Mouse (Mus musculus) megakaryocyte, adult 5-6 weeks (primary cell): ENCODE data around the gene Rgs8. TPM values are rescaled to one million over a fixed set of nuclear protein-coding genes. Genes with fewer than 3 reads are reported as not detected.

Experiments used
- ATAC-seq: 2 replicates; pipeline ENCODE4 v1.8.0; 2016; ENCODE audit warnings: mild to moderate bottlenecking, inconsistent platforms; ENCODE audit not compliant: poor library complexity, severe bottlenecking
- total RNA-seq, 2 experiments: library from RNA; stranded (forward) in 1 of 2; stranded (reverse) in 1 of 2; fragments of 153-499, 151-499 nt in 1 of 2; fragments of 221-1000, 200-1000 nt in 1 of 2; gene quantifications; 2 replicates each; pipeline versions ENCODE4 v1.2.3 to v1.2.4; 2015 to 2017

Gene Rgs8
- total RNA-seq, 2 experiments from 2014 or later: not detected

- ATAC-seq: no peak
Measured at GRCm38 (mm10) chr1:153702853-153703410, 50.1 kb downstream of the Rgs8 start.

- ATAC-seq: no peak
Measured at GRCm38 (mm10) chr1:153703445-153703991, 50.7 kb downstream of the Rgs8 start.

DNA sequence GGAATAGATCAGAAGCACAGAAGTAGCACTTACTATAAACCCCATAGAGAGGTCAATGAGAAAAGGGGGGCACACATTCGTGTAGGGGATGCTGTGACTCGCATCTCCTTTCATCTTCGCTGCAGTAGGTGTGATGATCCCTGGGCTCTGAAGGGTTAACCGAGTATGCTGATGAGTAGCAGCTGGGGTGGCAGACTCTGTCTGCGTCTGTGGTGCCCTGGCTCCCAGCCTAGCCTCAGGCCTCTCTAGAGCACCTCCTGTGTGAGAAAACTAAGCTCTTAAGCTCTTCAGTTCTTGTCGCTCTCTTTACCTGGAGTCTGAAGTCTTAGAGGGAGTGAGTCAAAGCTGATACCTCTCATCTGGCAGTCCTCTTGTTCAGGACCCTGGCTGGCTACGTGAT lies 51.3 kb downstream of the Rgs8 start:
- ATAC-seq: no peak

DNA sequence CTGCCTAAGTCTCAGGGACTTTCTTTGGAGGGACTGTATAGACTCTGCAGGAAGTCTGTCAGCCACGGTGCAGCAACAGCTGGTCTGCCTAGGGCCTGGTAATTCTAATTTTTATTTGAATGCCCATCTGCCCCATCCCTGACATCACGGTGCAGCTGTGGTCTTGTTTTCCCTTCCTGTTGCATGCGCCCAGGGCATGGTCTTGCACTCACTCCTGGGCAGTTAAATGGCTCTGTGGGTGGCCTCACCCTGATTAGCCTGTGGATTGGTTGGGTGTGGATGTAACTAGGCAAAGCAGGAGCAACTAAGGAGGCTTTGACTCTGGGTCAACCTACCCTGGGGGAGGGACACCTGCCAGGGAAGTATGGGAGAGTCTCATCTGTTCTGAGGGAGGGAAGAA lies 52.2 kb downstream of the Rgs8 start:
- ATAC-seq: no peak

DNA sequence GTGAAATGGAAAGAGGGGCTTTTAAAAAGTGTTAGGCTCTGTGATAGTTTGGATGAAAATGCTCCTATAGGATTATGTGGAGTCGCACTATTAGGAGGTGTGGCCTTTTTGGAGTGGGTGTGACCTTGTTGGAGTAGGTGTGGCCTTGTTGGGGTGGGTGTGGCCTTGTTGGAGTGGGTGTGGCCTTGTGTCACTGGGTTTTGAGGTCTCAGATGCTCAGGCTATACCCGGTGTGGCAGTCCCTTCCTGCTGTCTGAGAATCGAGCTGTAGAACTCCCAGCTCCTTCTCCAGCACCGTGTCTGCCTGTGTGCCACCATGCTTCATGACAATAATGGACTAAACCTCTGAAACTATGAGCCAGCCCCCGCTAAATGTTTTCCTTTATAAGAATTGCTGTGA lies 55.8 kb downstream of the Rgs8 start:
- no peak for ATAC-seq

DNA sequence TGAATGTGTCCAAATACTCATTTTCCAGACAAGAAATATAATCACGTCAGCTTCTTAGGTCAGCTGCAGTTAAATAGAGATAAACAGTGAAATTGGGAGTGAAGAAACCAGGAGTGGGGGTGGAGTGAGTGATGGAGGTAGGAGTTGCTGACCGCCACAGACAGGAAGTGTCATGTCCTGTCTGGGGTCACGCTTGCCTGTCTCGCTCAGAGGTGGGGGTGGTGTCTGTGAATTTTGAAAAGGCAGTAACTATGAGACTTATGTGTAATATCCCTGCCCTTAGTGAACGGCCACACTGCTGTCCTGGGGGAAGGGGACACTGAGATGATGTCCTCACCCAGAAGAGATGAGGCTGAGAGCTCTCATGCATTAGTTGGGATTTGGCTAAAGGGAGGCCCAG lies 56.6 kb downstream of the Rgs8 start:
- peak; percentile 35; the same call in 1 of the 2 replicates for ATAC-seq

- ATAC-seq: no peak
Measured at GRCm38 (mm10) chr1:153711544-153712262, 58.9 kb downstream of the Rgs8 start.

DNA sequence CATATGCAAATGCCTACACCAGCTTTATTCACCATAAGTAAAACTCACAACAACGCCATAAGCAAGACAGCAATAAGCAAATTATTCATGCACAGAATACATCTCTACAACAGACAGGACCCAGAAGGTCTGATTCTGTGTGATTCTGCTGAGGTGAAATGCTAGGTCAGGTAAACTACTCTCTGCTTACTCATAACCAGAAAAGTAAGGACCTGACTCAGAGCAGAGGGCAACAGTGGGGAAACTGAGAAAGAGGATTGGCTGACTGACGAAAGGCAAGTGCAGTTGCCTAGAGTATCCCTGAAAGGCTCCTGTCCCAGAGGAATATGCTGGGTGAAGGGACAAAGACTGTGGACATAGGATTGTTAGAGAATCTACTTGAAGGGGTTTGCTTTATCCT lies 59.8 kb downstream of the Rgs8 start:
- no peak for ATAC-seq

- ATAC-seq: no peak
Measured at GRCm38 (mm10) chr1:153717990-153718389, 65.2 kb downstream of the Rgs8 start.

DNA sequence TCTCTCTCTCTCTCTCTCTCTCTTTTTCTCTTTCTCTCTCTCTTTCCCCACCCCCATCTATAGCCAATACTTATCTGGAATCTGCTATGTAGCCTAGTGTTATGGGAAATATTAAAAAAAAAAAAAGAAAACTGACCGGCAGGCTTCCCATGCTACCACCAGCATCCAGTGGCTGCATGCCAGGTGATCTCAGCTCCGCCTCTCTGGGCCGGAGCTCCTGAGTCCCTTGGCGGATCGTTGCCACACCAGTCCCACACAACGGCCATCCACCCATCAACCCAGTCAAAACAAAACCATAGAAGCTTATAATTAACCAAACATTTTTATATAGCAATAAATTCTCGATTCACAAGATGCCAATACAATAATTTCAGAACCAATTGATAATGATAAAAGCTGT lies 68.1 kb downstream of the Rgs8 start:
- no peak for ATAC-seq

GRCm38 (mm10) chr1:153721565-153722310 lies 68.9 kb downstream of the Rgs8 start:
- no peak for ATAC-seq

GRCm38 (mm10) chr1:153723426-153723825 lies 70.6 kb downstream of the Rgs8 start:
- ATAC-seq: peak; percentile 24; the same call in 1 of the 2 replicates

DNA sequence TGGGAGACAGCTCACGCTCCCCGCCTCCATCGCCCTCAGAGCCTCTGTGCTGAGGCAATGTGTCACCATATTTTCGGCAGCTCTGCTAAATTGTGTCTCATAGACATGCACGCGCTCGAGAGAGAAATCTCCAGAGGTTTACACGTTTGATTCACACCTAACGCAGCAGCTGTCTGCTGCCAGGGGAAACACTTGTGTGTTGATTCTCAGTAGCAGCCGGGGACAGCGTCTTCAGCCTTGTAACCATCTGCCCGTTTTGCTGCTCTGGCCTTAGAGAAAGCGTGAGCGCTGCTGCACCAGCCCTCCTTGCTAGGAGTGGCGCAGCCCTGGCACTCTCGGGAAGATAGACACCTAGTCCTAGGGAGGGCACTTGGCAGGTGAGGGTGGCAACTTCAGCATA lies 73.8 kb downstream of the Rgs8 start:
- no peak for ATAC-seq

DNA sequence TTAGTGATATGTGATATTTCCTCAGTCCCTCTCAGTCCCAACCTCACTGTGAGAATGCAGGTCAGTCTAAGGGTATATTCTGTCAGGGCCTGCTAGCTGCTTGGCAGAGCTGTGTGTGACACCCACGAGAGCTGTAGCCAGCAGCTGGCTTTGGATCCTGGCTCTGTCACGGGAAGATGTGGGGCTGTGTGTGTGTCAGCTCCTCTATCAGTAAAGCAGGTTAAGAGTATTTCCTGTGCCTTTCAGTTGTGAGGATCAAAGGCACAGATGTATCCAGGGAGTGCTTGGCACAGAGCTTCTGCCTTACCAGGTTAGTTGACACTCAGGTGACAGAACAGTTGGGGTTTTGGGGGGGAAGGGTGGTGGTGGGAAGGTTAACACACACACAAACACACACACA lies 77.0 kb downstream of the Rgs8 start:
- no peak for ATAC-seq

DNA sequence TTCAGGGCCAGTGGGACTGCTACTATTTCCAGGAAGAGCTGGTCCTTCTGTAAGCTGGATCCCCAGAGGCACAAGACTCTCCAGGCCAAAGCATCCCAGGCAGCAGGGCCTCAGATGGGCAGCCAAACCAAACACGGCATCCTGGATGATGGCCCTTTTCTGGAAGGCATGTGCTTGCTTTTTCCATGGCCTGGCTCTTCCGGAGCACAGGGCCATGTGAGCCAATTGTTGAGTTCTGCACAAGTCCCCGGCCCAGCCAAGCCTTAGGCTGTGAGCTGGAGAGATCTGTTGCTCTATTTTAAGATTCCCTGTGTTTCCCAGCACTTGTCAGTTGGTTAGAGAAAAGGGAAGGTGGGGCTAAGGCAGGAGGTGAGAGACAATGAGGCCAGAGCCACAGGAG lies 77.8 kb downstream of the Rgs8 start:
- no peak for ATAC-seq

DNA sequence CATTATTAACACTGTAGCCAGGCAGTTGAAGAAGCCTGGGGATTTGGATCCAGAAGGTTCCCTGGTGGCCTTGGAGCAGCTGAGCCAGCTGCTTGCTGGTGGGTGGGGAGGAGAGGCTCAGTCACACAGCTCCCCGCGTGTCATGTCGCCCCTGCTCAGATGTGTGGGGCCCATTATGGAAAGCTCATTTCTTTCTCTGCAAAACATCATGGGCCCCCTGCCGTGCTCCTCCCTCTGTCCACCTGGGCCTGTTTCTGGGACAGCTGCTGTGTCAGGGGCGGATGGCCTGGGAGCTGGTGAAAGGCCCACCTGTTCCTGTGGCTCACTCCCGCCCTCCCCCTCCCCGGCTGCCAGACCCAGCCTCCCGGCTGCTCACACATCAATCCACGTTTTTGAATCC lies 80.4 kb downstream of the Rgs8 start:
- no peak for ATAC-seq

- ATAC-seq: no peak
Measured at GRCm38 (mm10) chr1:153734866-153735265, 82.0 kb downstream of the Rgs8 start.

GRCm38 (mm10) chr1:153736096-153736495 lies 83.3 kb downstream of the Rgs8 start:
- ATAC-seq: no peak

DNA sequence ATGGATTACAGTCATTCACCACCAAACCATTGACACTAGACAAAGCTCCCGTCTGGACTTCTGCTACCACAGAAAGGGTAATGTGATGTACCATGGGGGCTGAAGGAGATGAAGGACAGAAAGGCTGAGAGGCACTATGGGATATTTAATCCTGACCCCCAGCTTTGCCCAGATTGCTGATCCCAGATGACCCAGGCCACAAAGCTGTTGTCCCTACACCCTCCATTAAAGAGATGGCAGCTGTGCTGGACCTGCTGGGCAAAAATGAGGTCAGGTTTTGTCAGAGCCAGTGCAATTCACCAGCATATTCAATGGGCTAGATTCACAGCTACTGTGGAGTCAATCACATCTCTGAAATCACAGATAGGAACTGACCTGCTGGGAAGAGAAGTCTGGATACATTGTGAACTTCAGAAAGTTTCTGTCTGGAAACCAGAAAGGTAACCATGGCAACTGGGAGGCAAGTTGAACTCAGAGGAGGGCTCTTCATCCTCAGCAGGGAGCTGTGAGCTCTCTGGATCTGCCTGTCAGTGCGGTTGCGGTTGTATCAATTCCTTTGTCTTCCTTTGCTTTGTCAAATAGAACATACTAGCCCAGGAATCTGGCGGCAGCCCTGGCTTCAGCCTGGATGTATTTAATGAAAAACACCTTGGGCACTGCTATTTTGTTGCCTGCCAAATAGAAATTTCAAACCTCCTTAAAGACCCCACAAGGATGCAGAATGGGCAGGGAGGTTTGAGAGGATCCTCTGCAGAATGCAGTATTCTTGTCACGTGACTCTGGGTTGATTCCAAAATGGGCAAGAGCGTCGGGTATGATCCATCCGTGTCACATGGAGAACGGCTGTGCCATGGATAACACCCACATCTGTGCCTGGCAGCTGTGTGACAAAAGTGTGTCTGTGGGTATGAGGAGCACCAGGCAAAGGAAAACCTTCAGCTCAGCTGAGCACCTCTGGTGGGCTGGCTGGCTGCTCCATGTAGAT lies 84.6 kb downstream of the Rgs8 start:
- ATAC-seq: no peak

GRCm38 (mm10) chr1:153739437-153740015 lies 86.7 kb downstream of the Rgs8 start:
- no peak for ATAC-seq
